Mouse (Mus musculus) hindbrain, postnatal 0 days (tissue): ENCODE measurements at regions not wholly inside any gene's neighbourhood (a gene's known extent, or its start where the extent isn't known, plus 50 kb on each side); places are given as distances from the start of the nearest gene placed in this dataset.

Source experiments
- ATAC-seq: fragments of 200-750 bp; cut with Nextera tagmentation; 2 replicates; pipeline ENCODE4 v1.8.0; 2017; ENCODE audit warnings: mild to moderate bottlenecking, moderate TSS enrichment, moderate library complexity
- DNase-seq: peaks from one replicate; pipeline ENCODE4 v3.0.0-alpha.2; 2015; ENCODE audit warnings: low spot score
- H3K27ac ChIP-seq: fragments of 300-500 bp; sonication (generic); 2 replicates; pipeline ENCODE4 v1.5.1; 2014; ENCODE audit warnings: mild to moderate bottlenecking
- H3K27me3 ChIP-seq: fragments of 300-500 bp; sonication (generic); 2 replicates; pipeline ENCODE4 v1.6.1; 2014; ENCODE audit warnings: low read length, mixed read lengths; ENCODE audit not compliant: insufficient read depth
- H3K36me3 ChIP-seq: fragments of 300-500 bp; sonication (generic); 2 replicates; pipeline ENCODE4 v1.6.1; 2014; ENCODE audit warnings: low read length, mixed read lengths; ENCODE audit not compliant: insufficient read depth
- H3K4me1 ChIP-seq: fragments of 300-500 bp; sonication (generic); 2 replicates; pipeline ENCODE4 v1.6.1; 2014; ENCODE audit warnings: antibody characterized with exemption, low read length, mixed read lengths; ENCODE audit not compliant: insufficient read depth
- H3K4me2 ChIP-seq: fragments of 300-500 bp; sonication (generic); 2 replicates; pipeline ENCODE4 v1.6.1; 2014; ENCODE audit warnings: low read depth, mild to moderate bottlenecking, low read length, moderate library complexity, mixed read lengths
- H3K4me3 ChIP-seq: fragments of 300-500 bp; sonication (generic); 2 replicates; pipeline ENCODE4 v1.5.1; 2014; ENCODE audit warnings: low read length
- H3K9ac ChIP-seq: fragments of 300-500 bp; sonication (generic); replicated peaks from 2 replicates; pipeline ENCODE4 v1.6.1; 2014; ENCODE audit warnings: mild to moderate bottlenecking, low read length, moderate library complexity, mixed read lengths
- H3K9me3 ChIP-seq: fragments of 300-500 bp; sonication (generic); 2 replicates; pipeline ENCODE4 v1.6.1; 2016; ENCODE audit warnings: low read length, mixed read lengths
- CTCF ChIP-seq: IDR thresholded peaks from 2 replicates; pipeline ENCODE4 v1.5.1; 2016; ENCODE audit warnings: antibody characterized with exemption, control low read depth, low read depth
- WGBS: fragments of 180-500 bp; shearing (Covaris S2); extraction: QIAGEN DNeasy Blood & Tissue Kit; methylation state at CpG from one replicate; pipeline ENCODE4 v1.1.7; 2014; 5-methylcytosine and 5-hydroxymethylcytosine counted together

DNA sequence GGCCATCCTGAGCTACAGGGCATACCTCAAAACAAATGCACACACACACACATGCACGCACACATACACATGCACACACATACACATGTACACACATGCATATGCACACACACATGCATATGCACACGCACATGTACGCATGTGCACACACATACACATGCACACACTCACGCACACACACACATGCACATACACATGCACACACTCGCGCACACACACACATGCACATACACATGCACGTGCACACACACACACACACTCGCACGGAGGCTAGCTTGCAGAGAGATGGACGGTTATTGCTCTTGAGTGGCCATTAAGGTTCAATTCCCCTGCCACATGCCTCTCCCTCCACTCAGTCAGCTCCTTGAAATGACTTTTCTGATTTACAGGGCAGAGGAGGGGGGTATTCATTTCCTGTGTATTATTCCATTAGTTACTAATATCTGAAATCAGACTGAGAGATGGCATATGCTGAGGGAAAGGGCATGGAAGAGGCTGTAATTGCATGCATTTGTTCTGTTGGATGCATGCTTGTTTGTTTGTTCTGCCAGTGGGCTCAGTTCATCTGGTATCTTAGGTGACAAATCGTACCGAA lies 111.5 kb upstream of the Ssbp2 start:
- Histone ChIP-seq H3K9ac (no peak overlapping the region), H3K27ac (no peak overlapping the region), H3K36me3 (no peaks in the 10 kb centered on the region), H3K4me1 (no peaks in the 10 kb centered on the region), H3K4me3 (no peak overlapping the region), H3K9me3 (peaks cover 3% of the 10 kb centered on the region; the same call in 1 of the 2 replicates), H3K4me2 (no peak overlapping the region), H3K27me3 (no peaks in the 10 kb centered on the region)
- WGBS: 85% methylated on average over 12 of the region's 12 CpGs
- DNase-seq: no peak
- ATAC-seq: no peak
- TF ChIP-seq CTCF: no peak

DNA sequence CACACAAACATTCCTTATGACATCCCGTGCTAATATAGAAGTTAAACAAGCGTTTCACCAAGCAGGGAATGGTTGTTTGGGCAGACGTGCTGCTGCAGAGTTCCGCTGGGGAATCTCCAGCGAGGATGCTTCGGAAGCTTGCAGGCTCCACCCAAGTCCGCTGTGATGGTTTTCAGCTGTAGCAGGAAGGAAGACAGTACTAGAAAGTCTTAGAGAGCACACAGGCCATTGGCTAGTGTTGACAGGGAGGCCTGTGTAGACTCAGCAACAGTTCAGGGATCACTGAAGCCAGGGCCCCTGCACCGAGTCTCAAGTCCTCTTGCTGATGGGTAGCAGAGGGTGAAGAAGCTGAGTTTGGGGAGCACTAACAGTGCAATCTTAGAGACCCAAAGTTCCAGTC lies 107.8 kb upstream of the Ssbp2 start:
- Histone ChIP-seq H3K4me1 (no peaks in the 10 kb centered on the region), H3K27me3 (no peaks in the 10 kb centered on the region), H3K4me2 (no peak overlapping the region), H3K9ac (no peak overlapping the region), H3K27ac (no peak overlapping the region), H3K36me3 (no peaks in the 10 kb centered on the region), H3K4me3 (no peak overlapping the region), H3K9me3 (no peaks in the 10 kb centered on the region)
- no peak for TF ChIP-seq CTCF
- 89% methylated on average over 8 of the region's 8 CpGs for WGBS
- no peak for DNase-seq
- ATAC-seq: no peak

DNA sequence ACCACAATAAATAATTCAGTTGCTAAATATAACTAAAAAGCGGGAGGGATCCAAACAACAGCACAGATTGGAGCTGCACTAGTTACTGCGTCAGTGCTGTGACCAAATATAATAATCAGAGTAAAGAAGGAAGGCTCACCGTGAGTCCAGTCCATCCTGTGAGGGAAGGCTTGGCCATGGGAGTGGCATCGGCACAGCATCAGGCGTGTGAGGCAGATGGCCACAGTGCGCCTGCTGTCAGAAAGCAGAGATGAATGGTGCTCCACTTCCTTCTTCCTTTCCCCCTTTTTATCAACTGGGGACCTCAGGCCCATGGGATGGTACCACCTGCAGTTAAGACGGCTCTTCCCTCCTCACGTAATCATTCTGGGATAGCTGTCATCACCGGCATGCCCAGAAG lies 103.6 kb upstream of the Ssbp2 start:
- 75% methylated on average over 9 of the region's 9 CpGs for WGBS

DNA sequence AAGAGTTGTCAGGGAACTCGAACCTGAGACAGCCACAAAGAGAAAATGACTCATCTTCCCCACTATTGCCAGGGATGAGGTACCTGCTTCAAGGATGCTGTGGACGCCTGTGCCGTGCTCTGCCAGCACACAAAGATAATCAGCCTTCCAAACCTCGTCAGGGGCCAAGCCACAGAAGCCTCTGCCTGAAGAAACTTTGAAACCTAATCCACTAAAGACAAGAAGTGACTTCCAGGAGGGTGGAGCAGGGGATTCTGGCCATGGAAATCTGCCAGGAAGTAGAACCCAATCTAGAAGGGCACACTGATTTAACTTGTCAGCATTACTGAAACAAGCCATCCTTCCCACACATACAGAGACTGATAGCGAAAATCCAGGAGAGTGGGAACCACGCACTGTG lies 100.0 kb upstream of the Ssbp2 start:
- Histone ChIP-seq H3K4me2 (no peak overlapping the region), H3K9me3 (no peaks in the 10 kb centered on the region), H3K27me3 (no peaks in the 10 kb centered on the region), H3K36me3 (no peaks in the 10 kb centered on the region), H3K4me1 (no peaks in the 10 kb centered on the region), H3K4me3 (no peak overlapping the region), H3K27ac (no peak overlapping the region), H3K9ac (no peak overlapping the region)
- no peak for TF ChIP-seq CTCF
- ATAC-seq (no peak), DNase-seq (no peak)
- WGBS: 82% methylated on average over 6 of the region's 6 CpGs

More for the DNA sequence above, 103.6 kb upstream of the Ssbp2 start:
- Histone ChIP-seq H3K4me3 (no peak overlapping the region), H3K27ac (no peak overlapping the region), H3K9me3 (no peaks in the 10 kb centered on the region), H3K4me2 (no peak overlapping the region), H3K4me1 (no peaks in the 10 kb centered on the region), H3K9ac (no peak overlapping the region), H3K36me3 (no peaks in the 10 kb centered on the region), H3K27me3 (no peaks in the 10 kb centered on the region)
- DNase-seq (no peak), ATAC-seq (no peak)
- TF ChIP-seq CTCF: no peak

DNA sequence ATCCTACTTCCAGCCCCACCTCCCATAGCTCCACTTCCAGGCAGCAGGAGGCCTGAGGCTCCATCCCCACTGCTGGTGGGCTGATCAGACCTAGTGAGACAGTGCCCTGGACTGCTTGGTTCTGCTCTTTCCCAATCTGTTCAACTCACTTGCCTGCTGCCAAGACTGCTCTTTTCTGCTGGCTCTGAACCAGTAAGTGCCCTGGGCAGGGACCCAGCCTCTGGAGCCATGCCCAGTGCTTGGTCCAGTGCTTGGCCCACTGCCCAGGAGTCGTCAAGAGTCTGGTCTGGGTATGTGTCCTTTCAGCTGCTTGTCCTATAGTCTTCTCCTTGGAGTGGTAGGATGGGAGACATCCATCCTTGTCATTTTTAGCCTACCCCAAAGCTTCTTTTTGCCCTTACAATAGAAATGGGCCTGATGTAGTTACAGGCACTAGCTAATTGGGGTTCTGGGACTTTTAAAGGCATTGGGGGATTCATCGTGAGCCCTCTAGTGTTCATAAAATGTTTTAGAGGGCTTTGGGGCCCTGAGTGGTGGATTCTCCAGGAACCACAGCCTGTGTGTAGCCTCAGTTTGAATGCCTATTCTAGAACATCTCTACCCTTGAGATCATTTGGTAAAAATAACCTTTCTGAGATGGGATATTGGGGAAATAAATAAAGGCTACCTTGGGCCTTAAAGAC lies 94.7 kb upstream of the Ssbp2 start:
- Histone ChIP-seq H3K9ac (no peak overlapping the region), H3K4me2 (no peak overlapping the region), H3K27me3 (no peaks in the 10 kb centered on the region), H3K36me3 (no peaks in the 10 kb centered on the region), H3K4me3 (no peak overlapping the region), H3K27ac (peak overlapping the region; percentile 34), H3K9me3 (no peaks in the 10 kb centered on the region), H3K4me1 (peaks cover 13% of the 10 kb centered on the region; the same call in 1 of the 2 replicates)
- 25% methylated on average over 2 of the region's 2 CpGs for WGBS
- DNase-seq: peak; percentile 92
- peak; percentile 95 for ATAC-seq
- TF ChIP-seq CTCF: peak; percentile 51

DNA sequence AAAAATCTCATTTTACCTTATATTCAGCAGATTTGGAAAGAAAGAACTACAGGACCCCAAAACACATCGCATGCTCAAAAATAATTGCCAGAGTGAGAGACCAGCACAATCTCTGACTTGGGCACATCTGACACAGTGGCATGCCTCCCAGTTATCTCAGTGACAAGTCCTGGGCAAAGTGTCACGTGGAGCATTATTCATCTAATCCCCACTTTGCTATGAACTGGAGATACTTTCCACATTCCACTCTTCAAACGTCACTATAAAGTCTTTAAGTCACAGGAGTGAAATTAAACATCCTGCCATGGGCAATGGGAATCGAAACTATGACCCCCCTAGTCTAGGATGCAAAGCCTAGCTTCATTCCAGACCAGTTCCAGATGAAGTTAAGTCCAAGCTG lies 93.5 kb upstream of the Ssbp2 start:
- H3K4me2 ChIP-seq: no peak overlapping the region
- no peaks in the 10 kb centered on the region for H3K27me3 ChIP-seq
- H3K36me3 ChIP-seq: no peaks in the 10 kb centered on the region
- no peak overlapping the region for H3K27ac ChIP-seq
- 58% methylated on average over 4 of the region's 4 CpGs for WGBS
- no peak overlapping the region for H3K4me3 ChIP-seq
- no peak for DNase-seq
- no peak overlapping the region for H3K9ac ChIP-seq
- TF ChIP-seq CTCF: no peak
- no peak for ATAC-seq
- peaks cover 16% of the 10 kb centered on the region for H3K4me1 ChIP-seq
- H3K9me3 ChIP-seq: no peaks in the 10 kb centered on the region

DNA sequence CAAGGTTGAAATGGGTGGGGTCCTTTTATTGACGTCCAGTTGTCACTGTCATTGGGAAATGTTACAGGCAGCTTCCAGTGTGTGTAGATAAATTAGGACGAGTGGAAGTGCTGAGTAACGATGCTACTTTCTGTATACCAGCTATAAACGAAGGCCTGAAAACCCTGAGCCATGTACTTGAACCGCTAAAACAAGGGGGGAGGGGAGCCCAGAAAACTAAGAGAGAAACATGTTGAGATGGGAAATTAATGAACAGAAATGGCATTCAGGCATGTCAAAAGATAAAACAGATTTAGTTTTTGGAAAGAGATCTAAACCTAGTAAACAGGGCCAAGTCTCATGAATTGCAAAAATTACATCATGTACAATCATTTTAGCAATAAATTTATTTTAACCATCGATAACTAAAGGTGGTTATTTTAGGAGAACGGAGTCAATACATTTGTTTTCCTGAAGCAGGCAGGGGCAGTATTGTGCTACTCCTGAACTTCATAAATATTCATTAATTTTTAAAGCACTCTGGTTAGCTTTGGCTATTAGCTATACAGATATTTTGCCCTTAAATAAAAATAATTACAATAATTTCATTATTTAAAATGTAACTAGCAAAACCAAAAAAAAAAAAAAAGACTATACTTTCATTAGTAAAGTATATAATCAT lies 92.1 kb upstream of the Ssbp2 start:
- TF ChIP-seq CTCF: peak; percentile 53
- Histone ChIP-seq H3K9me3 (no peaks in the 10 kb centered on the region), H3K9ac (no peak overlapping the region), H3K4me2 (no peak overlapping the region), H3K4me3 (no peak overlapping the region), H3K27ac (no peak overlapping the region), H3K4me1 (peaks cover 27% of the 10 kb centered on the region), H3K27me3 (no peaks in the 10 kb centered on the region), H3K36me3 (no peaks in the 10 kb centered on the region)
- WGBS: 33% methylated on average over 7 of the region's 7 CpGs
- DNase-seq (peak; percentile 38), ATAC-seq (no peak)
